Mouse (Mus musculus) heart, embryonic 13.5 days (tissue): ENCODE measurements at regions not wholly inside any gene's neighbourhood (a gene's known extent, or its start where the extent isn't known, plus 50 kb on each side); places are given as distances from the start of the nearest gene placed in this dataset.
A peak's percentile ranks its signal among the peaks of the same experiment; 100 is the strongest.

Experiments
- ATAC-seq: fragments of 200-750 bp; cut with Nextera tagmentation; 2 replicates; pipeline ENCODE4 v1.8.0; 2017; ENCODE audit warnings: moderate TSS enrichment; ENCODE audit not compliant: insufficient number of reproducible peaks, low FRiP score, low TSS enrichment; ENCODE audit errors: extremely low read depth
- H3K27ac ChIP-seq: fragments of 300-500 bp; sonication (generic); replicated peaks from 2 replicates; pipeline ENCODE4 v1.5.1; 2015; ENCODE audit warnings: moderate library complexity, mild to moderate bottlenecking, inconsistent platforms
- H3K27me3 ChIP-seq: fragments of 300-500 bp; sonication (generic); replicated peaks from 2 replicates; pipeline ENCODE4 v1.6.1; 2015; ENCODE audit warnings: mild to moderate bottlenecking, inconsistent platforms
- H3K36me3 ChIP-seq: fragments of 300-500 bp; sonication (generic); 2 replicates; pipeline ENCODE4 v1.6.1; 2015; ENCODE audit warnings: mild to moderate bottlenecking, inconsistent platforms
- H3K4me1 ChIP-seq: fragments of 300-500 bp; sonication (generic); 2 replicates; pipeline ENCODE4 v1.6.1; 2015; ENCODE audit warnings: inconsistent platforms
- H3K4me2 ChIP-seq: fragments of 300-500 bp; sonication (generic); 2 replicates; pipeline ENCODE4 v1.6.1; 2015; ENCODE audit warnings: inconsistent platforms, mild to moderate bottlenecking, moderate library complexity
- H3K4me3 ChIP-seq: fragments of 300-500 bp; sonication (generic); 2 replicates; pipeline ENCODE4 v1.5.1; 2015; ENCODE audit warnings: moderate library complexity, mild to moderate bottlenecking, inconsistent platforms
- H3K9ac ChIP-seq: fragments of 300-500 bp; sonication (generic); 2 replicates; pipeline ENCODE4 v1.6.1; 2015; ENCODE audit warnings: inconsistent platforms, mild to moderate bottlenecking, moderate library complexity
- H3K9me3 ChIP-seq: fragments of 300-500 bp; sonication (generic); 2 replicates; pipeline ENCODE4 v1.6.1; 2016; ENCODE audit warnings: inconsistent platforms
- WGBS: fragments of 180-500 bp; shearing (Covaris S2); methylation state at CpG from one replicate; pipeline ENCODE4 v1.1.7; 2015; ENCODE audit warnings: mixed read lengths; 5-methylcytosine and 5-hydroxymethylcytosine counted together

GRCm38 (mm10) chr9:33826116-33826515 is 659.6 kb upstream of the Kirrel3 start:
- no peak overlapping the region for H3K27ac ChIP-seq
- ATAC-seq: no peak

DNA sequence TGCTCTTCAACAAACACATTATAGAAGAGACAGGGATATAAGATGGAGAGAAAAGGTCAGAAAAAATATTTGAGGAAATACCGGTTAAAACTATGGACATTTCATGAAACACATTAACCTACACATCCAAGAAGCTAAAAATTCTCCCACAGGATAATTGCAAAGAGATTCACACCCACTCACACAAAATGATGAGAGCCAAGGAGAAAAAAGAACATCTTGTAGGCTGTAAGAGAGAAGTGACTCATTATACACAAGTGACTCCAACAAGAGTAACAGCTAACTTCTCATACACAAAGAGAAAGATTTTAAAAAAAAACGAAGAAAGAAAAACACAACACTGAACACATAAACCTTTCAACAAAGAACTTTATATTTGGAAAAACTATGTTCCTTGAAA is 658.3 kb upstream of the Kirrel3 start:
- H3K4me3 ChIP-seq: no peak overlapping the region

More at GRCm38 (mm10) chr9:33826116-33826515, 659.6 kb upstream of the Kirrel3 start:
- no peaks in the 10 kb centered on the region for H3K27me3 ChIP-seq
- WGBS: 69% methylated on average over 4 of the region's 4 CpGs
- H3K4me2 ChIP-seq: no peak overlapping the region
- H3K36me3 ChIP-seq: no peaks in the 10 kb centered on the region
- no peaks in the 10 kb centered on the region for H3K9me3 ChIP-seq
- no peaks in the 10 kb centered on the region for H3K4me1 ChIP-seq
- no peak overlapping the region for H3K4me3 ChIP-seq
- no peak overlapping the region for H3K9ac ChIP-seq

DNA sequence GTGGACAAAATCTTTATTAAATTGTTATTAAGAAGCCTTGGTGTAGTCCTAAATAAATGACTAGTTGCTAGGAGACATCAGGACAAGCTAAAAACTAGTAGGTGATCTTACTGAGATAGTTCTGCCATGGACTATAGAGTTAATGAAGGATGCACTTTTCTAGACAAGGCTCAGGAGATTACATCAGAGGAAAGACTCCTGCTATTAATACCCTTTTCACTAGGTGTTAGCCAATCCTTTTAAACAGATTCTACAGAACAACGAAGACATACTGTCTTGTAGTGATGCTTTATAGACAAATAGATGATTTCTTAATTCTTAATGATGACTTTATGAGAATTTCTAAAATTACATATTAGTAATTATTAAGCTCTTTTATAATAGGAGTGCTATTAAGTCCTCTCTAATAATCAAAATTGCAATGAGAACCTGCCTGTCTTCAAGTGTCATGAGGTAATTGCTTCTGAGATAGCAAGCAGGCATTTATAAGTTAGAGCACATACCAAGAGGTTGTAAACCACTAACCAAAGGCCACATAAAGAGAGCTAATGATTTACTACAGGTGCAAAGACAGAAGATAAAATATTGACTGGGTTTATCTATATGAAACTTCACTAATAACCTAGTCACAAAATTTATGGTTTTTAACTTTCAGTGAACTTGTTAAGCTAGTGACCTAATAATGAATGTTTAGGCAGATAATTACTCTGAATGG is 647.9 kb upstream of the Kirrel3 start:
- no peak overlapping the region for H3K4me2 ChIP-seq
- no peaks in the 10 kb centered on the region for H3K9me3 ChIP-seq
- no peaks in the 10 kb centered on the region for H3K4me1 ChIP-seq
- H3K27ac ChIP-seq: no peak overlapping the region
- no peaks in the 10 kb centered on the region for H3K36me3 ChIP-seq
- H3K27me3 ChIP-seq: no peaks in the 10 kb centered on the region
- no peak for ATAC-seq
- H3K4me3 ChIP-seq: no peak overlapping the region
- no peak overlapping the region for H3K9ac ChIP-seq
- WGBS: 62% methylated on average over 1 of the region's 1 CpGs

More for the DNA sequence above, 658.3 kb upstream of the Kirrel3 start:
- H3K36me3 ChIP-seq: no peaks in the 10 kb centered on the region
- ATAC-seq: no peak
- H3K9me3 ChIP-seq: no peaks in the 10 kb centered on the region
- H3K27ac ChIP-seq: no peak overlapping the region
- H3K9ac ChIP-seq: no peak overlapping the region
- no peak overlapping the region for H3K4me2 ChIP-seq
- WGBS: 63% methylated on average over 2 of the region's 2 CpGs
- no peaks in the 10 kb centered on the region for H3K27me3 ChIP-seq
- no peaks in the 10 kb centered on the region for H3K4me1 ChIP-seq

GRCm38 (mm10) chr9:33849623-33850022 is 636.1 kb upstream of the Kirrel3 start:
- H3K4me1 ChIP-seq: no peaks in the 10 kb centered on the region
- 76% methylated on average over 5 of the region's 5 CpGs for WGBS
- H3K4me2 ChIP-seq: no peak overlapping the region
- H3K4me3 ChIP-seq: no peak overlapping the region
- H3K9ac ChIP-seq: no peak overlapping the region
- ATAC-seq: no peak
- no peak overlapping the region for H3K27ac ChIP-seq
- H3K27me3 ChIP-seq: no peaks in the 10 kb centered on the region
- H3K36me3 ChIP-seq: no peaks in the 10 kb centered on the region
- no peaks in the 10 kb centered on the region for H3K9me3 ChIP-seq

DNA sequence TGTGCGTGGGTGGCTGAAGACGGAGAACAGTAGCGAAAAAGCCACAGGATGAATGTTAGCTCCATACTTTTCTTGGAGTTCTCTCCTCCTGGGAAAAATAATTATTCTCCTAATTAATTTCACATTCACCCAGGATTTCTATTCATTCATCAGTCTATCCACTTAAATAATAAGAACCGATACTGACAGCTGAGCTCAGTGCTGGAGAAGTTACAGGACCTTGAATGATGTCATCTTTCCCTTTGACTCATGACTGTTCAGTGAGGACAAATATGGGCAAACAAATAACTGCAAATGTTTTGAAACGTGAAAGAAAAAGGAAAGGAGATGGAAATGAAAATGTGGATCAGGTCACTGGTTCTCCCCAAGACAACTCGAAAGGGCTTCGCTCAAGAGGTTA is 635.7 kb upstream of the Kirrel3 start:
- H3K4me1 ChIP-seq: no peaks in the 10 kb centered on the region
- no peak overlapping the region for H3K27ac ChIP-seq
- 56% methylated on average over 7 of the region's 7 CpGs for WGBS
- H3K9me3 ChIP-seq: no peaks in the 10 kb centered on the region
- no peaks in the 10 kb centered on the region for H3K36me3 ChIP-seq
- no peak for ATAC-seq
- no peak overlapping the region for H3K4me3 ChIP-seq
- no peaks in the 10 kb centered on the region for H3K27me3 ChIP-seq
- H3K9ac ChIP-seq: no peak overlapping the region
- H3K4me2 ChIP-seq: no peak overlapping the region

DNA sequence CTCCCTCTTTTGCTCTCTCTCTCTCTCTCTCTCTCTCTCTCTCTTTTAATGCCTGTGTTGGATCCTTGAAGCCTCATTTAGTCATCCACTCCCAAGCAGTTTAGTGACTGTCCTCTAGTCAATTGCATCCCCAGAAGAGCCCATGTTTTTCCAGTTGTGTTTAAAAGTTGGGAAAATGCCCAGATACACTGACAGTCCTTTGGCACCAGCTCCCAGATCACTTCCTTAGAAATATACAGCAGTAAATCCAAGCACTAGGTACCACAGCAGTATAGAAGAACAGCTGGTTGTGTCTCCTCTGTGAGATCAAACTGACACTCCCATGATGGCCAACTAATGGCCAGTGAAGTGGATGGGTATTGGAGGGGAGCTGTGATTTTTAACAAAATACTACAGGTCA is 634.7 kb upstream of the Kirrel3 start:
- Histone ChIP-seq H3K9ac (no peak overlapping the region), H3K4me3 (no peak overlapping the region), H3K4me2 (no peak overlapping the region), H3K9me3 (no peaks in the 10 kb centered on the region), H3K36me3 (no peaks in the 10 kb centered on the region), H3K27me3 (no peaks in the 10 kb centered on the region), H3K27ac (no peak overlapping the region), H3K4me1 (no peaks in the 10 kb centered on the region)
- ATAC-seq: no peak

DNA sequence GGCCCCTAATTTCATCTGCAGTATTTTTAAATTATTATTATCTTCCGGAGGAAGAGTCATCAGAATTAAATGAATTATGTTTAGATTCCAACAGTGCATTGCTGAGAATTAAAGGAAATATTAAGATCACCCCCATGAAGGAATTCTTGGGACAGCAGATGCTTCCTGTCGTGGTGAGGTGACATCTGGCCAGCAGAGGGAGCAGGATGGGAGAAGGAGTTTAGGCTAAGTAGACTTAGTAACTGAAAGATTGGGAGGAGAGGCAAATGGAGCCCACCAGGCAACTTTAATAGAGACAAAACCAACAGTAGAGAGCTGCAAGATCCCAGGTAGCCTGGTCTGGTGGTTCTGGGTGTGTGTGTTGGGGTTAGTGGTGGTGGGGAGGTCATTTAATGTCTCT is 629.5 kb upstream of the Kirrel3 start:
- H3K27ac ChIP-seq: no peak overlapping the region
- H3K4me2 ChIP-seq: no peak overlapping the region
- H3K9ac ChIP-seq: no peak overlapping the region
- no peaks in the 10 kb centered on the region for H3K36me3 ChIP-seq
- H3K27me3 ChIP-seq: no peaks in the 10 kb centered on the region
- WGBS: 24% methylated on average over 2 of the region's 2 CpGs
- peaks cover 6% of the 10 kb centered on the region for H3K4me1 ChIP-seq
- ATAC-seq: no peak
- H3K9me3 ChIP-seq: no peaks in the 10 kb centered on the region
- no peak overlapping the region for H3K4me3 ChIP-seq

- Histone ChIP-seq H3K27me3 (no peaks in the 10 kb centered on the region), H3K4me1 (peaks cover 6% of the 10 kb centered on the region), H3K9me3 (no peaks in the 10 kb centered on the region), H3K36me3 (no peaks in the 10 kb centered on the region), H3K4me3 (no peak overlapping the region), H3K27ac (no peak overlapping the region), H3K4me2 (no peak overlapping the region), H3K9ac (no peak overlapping the region)
- WGBS: 37% methylated on average over 5 of the region's 5 CpGs
- no peak for ATAC-seq
These were observed 627.2 kb upstream of the Kirrel3 start for GRCm38 (mm10) chr9:33858511-33858910.

- H3K9ac ChIP-seq: no peak overlapping the region
- no peaks in the 10 kb centered on the region for H3K36me3 ChIP-seq
- 71% methylated on average over 5 of the region's 5 CpGs for WGBS
- H3K4me2 ChIP-seq: no peak overlapping the region
- H3K4me1 ChIP-seq: no peaks in the 10 kb centered on the region
- no peak overlapping the region for H3K4me3 ChIP-seq
- no peaks in the 10 kb centered on the region for H3K27me3 ChIP-seq
- no peaks in the 10 kb centered on the region for H3K9me3 ChIP-seq
- H3K27ac ChIP-seq: no peak overlapping the region
- ATAC-seq: no peak
These were observed 617.0 kb upstream of the Kirrel3 start for GRCm38 (mm10) chr9:33868666-33869065.

- Histone ChIP-seq H3K27ac (no peak overlapping the region), H3K4me1 (peaks cover 3% of the 10 kb centered on the region; the same call in 1 of the 2 replicates), H3K36me3 (no peaks in the 10 kb centered on the region), H3K9me3 (no peaks in the 10 kb centered on the region), H3K9ac (no peak overlapping the region), H3K4me2 (no peak overlapping the region), H3K27me3 (no peaks in the 10 kb centered on the region), H3K4me3 (no peak overlapping the region)
- ATAC-seq: no peak
- 71% methylated on average over 2 of the region's 2 CpGs for WGBS
These were observed 598.4 kb upstream of the Kirrel3 start for GRCm38 (mm10) chr9:33887279-33887678.

DNA sequence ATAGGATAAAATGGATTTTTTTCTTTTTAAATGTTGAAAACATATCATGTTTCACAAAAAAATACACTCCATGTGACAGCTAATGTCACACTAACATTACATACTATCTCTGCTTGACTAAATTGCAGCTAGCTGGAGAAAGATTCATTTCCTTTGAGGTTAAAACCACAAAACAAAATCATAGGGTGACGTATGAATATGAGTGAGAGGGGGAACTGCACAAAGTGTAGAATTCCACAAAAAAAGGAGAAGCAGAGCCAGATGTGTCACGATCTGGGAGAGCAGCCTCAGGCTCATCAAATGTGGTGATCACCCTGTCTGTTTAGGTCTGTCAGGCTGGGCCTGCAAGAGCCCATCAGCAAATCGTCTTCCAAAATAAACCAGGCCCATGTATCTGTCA is 593.7 kb upstream of the Kirrel3 start:
- WGBS: 48% methylated on average over 3 of the region's 3 CpGs
- peak overlapping the region; percentile 42; the same call in 1 of the 2 replicates for H3K4me2 ChIP-seq
- H3K4me1 ChIP-seq: peaks cover 8% of the 10 kb centered on the region
- ATAC-seq: no peak
- no peak overlapping the region for H3K9ac ChIP-seq
- no peaks in the 10 kb centered on the region for H3K36me3 ChIP-seq
- H3K27ac ChIP-seq: no peak overlapping the region
- H3K4me3 ChIP-seq: no peak overlapping the region
- no peaks in the 10 kb centered on the region for H3K27me3 ChIP-seq
- H3K9me3 ChIP-seq: no peaks in the 10 kb centered on the region

- H3K27me3 ChIP-seq: no peaks in the 10 kb centered on the region
- no peak overlapping the region for H3K27ac ChIP-seq
- H3K4me2 ChIP-seq: no peak overlapping the region
- H3K9ac ChIP-seq: no peak overlapping the region
- whole genome bisulfite sequencing: 52% methylated on average over 10 of the region's 10 CpGs
- H3K4me1 ChIP-seq: no peaks in the 10 kb centered on the region
- H3K4me3 ChIP-seq: no peak overlapping the region
- H3K36me3 ChIP-seq: no peaks in the 10 kb centered on the region
- no peak for ATAC-seq
- H3K9me3 ChIP-seq: no peaks in the 10 kb centered on the region
These were observed 584.2 kb upstream of the Kirrel3 start for GRCm38 (mm10) chr9:33901313-33902076.
